Mouse (Mus musculus) neutrophil, adult 59 days (primary cell): ENCODE results near the gene Olfr917. TPM values are rescaled to one million over a fixed set of nuclear protein-coding genes. Genes with fewer than 3 reads are reported as not detected.

Source experiments
- total RNA-seq, 2 experiments: library from RNA; stranded (reverse); gene quantifications; 1 replicate in 1 of 2; 2 replicates in 1 of 2; pipeline ENCODE4 v1.2.4; 2023

The Olfr917 gene
- not detected for total RNA-seq

DNA sequence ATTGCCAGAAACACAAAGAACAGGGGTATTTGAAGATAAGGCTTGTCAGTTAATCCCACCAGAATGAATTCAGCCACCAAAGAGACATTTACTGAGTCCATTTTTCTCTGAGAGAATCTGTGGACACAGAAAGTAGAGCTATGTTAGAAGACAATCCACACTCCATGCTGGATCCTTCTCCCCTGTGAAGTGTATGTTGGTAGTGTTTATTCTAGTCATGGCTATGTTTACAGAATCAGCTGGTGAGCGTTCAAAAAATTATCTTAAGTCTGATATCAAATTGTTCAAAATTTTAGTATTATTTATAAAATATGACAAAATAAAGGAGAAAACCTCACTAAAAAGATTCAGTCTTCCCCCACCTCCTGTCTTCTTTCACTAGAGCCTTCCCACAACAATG is at the start of gene Olfr917:
Gene Olfr917, minus strand, starts transcription at position 101 of the 400 bp plus-strand sequence.

DNA sequence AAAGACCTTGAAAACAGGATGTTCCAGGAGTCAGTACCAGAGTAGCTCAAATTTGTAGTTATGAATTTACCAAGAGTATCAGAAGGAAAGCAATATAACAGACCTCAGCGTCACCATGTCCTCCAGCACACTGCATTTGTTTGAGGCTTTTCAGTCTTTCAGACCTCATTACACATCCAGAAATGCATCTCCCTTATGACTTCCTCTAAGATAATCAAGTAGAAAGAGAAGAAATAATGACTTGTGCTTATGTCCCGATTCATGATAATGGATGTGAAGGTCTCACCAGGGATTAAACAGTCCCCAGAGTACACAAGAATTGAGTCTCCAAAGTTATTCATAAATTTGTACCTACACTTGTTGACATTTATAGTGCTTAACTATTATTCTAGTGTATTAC is 8.9 kb upstream of the Olfr917 start, which contains the start of gene Olfr918:
Gene Olfr918, minus strand, starts transcription at position 101 of the 400 bp plus-strand sequence.

DNA sequence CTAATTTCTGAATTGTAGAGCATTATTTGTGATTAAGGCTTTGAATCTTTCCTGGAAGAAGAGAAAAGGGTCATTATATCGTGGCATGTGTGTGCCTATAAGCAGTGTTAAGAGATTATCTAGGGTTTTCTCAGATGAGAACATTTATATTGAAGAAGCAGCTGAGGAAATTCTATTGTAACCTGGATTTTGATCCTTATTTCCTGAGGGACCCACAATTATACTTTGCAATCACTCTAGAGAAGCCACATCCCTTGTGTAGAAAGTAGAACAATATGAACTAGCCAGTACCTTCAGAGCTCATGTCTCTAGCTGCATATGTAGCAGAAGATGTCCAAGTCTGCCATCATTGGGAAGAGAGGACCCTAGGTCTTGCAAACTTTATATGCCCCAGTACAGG is 5.9 kb downstream of the Olfr917 start, which contains the start of gene Olfr916:
Gene Olfr916, minus strand, starts transcription at position 101 of the 400 bp plus-strand sequence.

Other genes starting within 250 kb of the Olfr917 start
- not detected for gene Olfr901, start 236.4 kb downstream of the Olfr917 start, total RNA-seq
- gene Olfr902, start 218.2 kb downstream of the Olfr917 start, total RNA-seq, result not detected
- gene Olfr904, start 202.7 kb downstream of the Olfr917 start, total RNA-seq, result not detected
- under 1 TPM in 1 of 2 experiments, not detected in 1; 0.09 TPM for gene Olfr905, start 194.7 kb downstream of the Olfr917 start, total RNA-seq
- not detected for gene Olfr906, start 178.8 kb downstream of the Olfr917 start, total RNA-seq
- not detected for gene Olfr907, start 170.0 kb downstream of the Olfr917 start, total RNA-seq
- gene Olfr911-ps1, start 144.3 kb downstream of the Olfr917 start, total RNA-seq, result not detected
- not detected for gene Olfr910, start 128.0 kb downstream of the Olfr917 start, total RNA-seq
- gene Olfr912, start 85.7 kb downstream of the Olfr917 start, total RNA-seq, result not detected
- gene Olfr913, start 73.1 kb downstream of the Olfr917 start, total RNA-seq, result not detected
- not detected for gene Olfr914, start 60.7 kb downstream of the Olfr917 start, total RNA-seq
- not detected for gene Olfr916, start 6.0 kb downstream of the Olfr917 start, total RNA-seq
- not detected for gene Olfr918, start 8.8 kb upstream of the Olfr917 start, total RNA-seq
- not detected for gene Olfr919, start 37.8 kb upstream of the Olfr917 start, total RNA-seq
- 10 to 100 TPM; 20.1 to 32.2 TPM for gene Vwa5a, start 52.4 kb upstream of the Olfr917 start, total RNA-seq
- under 1 TPM; 0.07 to 0.18 TPM for gene Olfr920, start 86.5 kb upstream of the Olfr917 start, total RNA-seq
- gene Olfr921, start 107.2 kb upstream of the Olfr917 start, total RNA-seq, result not detected
- gene Olfr922, start 148.8 kb upstream of the Olfr917 start, total RNA-seq, result not detected
- not detected for gene Olfr923, start 160.7 kb upstream of the Olfr917 start, total RNA-seq
- not detected for gene Olfr924, start 178.6 kb upstream of the Olfr917 start, total RNA-seq
- not detected for gene Olfr26, start 189.2 kb upstream of the Olfr917 start, total RNA-seq
- not detected for gene Olfr926, start 211.3 kb upstream of the Olfr917 start, total RNA-seq